Comparison of ENCODE assay signal across 26 mouse cellular contexts in genomic region chr3:88163847-88164246, GRCm38 (mm10). TPM values are rescaled to one million over a fixed set of nuclear protein-coding genes. Genes with fewer than 3 reads are reported as not detected.
DNase-seq lines count a peak whose midpoint lies in the region; ATAC-seq and TF ChIP-seq lines count a peak whose summit lies in the region.
"Had no signal": no experiment of that assay in that cellular context is flagged by ENCODE, and none has a peak within 500 bp of the region (broad histone marks: within the 10 kb centered on the region; RNA-seq: fewer than 3 reads in every experiment).

No protein-coding gene starts in this region.

- no peak for TF ChIP-seq CTCF in forebrain, postnatal 0 days (IDR thresholded peaks at IDR 0.05; ENCODE audit: low read depth)
- no peak for TF ChIP-seq CTCF in kidney, postnatal 0 days (IDR thresholded peaks at IDR 0.05; ENCODE audit: low read depth)

- DNase-seq in forebrain, embryonic 10.5 days (ENCODE audit: extremely low spot score, low spot score): no peak
- DNase-seq in forebrain, postnatal 0 days: no peak
- DNase-seq in kidney, postnatal 0 days (ENCODE audit: low spot score): no peak
- no peak for DNase-seq in kidney, postnatal 25 days
- peak; percentile 50 for DNase-seq in fat pad, adult 2 months (ENCODE audit: extremely low read depth, low read depth, low spot score)
- DNase-seq in embryo, embryonic 11 days: no peak
- DNase-seq: B cell, adult 2 months; cerebellum, adult 18-20 months; kidney, postnatal 14 days; liver, embryonic 13.5 days; lung, adult 2 months; lung, postnatal 14 days; midbrain, embryonic 14.5 days; retina, postnatal 1 day; right cerebral cortex, postnatal 25 days; spleen, adult 18-20 months; thymus, postnatal 14 days had no signal

- peaks cover 97% of the 10 kb centered on the region for H3K36me3 ChIP-seq in forebrain, embryonic 10.5 days (replicated peaks)
- H3K36me3 ChIP-seq in forebrain, postnatal 0 days (ENCODE audit: insufficient read depth): peaks cover 89% of the 10 kb centered on the region
- peaks cover 99% of the 10 kb centered on the region for H3K36me3 ChIP-seq in heart, embryonic 13.5 days
- H3K36me3 ChIP-seq in heart, embryonic 12.5 days: peaks cover 96% of the 10 kb centered on the region
- peaks cover 81% of the 10 kb centered on the region for H3K36me3 ChIP-seq in kidney, postnatal 0 days (ENCODE audit: insufficient read depth, low read length)

- H3K4me3 ChIP-seq in forebrain, embryonic 10.5 days: no peak overlapping the region
- H3K4me3 ChIP-seq in forebrain, postnatal 0 days (ENCODE audit: low read depth, low read length): no peak overlapping the region
- no peak overlapping the region for H3K4me3 ChIP-seq in heart, embryonic 13.5 days
- no peak overlapping the region for H3K4me3 ChIP-seq in heart, embryonic 12.5 days
- no peak overlapping the region for H3K4me3 ChIP-seq in kidney, postnatal 0 days (replicated peaks; ENCODE audit: low read depth, low read length)
- H3K4me3 ChIP-seq: embryonic facial prominence, embryonic 12.5 days; intestine, embryonic 15.5 days; liver, embryonic 13.5 days; neural tube, embryonic 13.5 days had no signal

- ATAC-seq in forebrain, postnatal 0 days: no peak
- ATAC-seq in heart, embryonic 13.5 days (ENCODE audit: extremely low read depth, insufficient number of reproducible peaks, low FRiP score, low TSS enrichment): no peak
- no peak for ATAC-seq in heart, embryonic 12.5 days (ENCODE audit: insufficient number of reproducible peaks, low FRiP score)
- no peak for ATAC-seq in kidney, postnatal 0 days (replicated peaks; ENCODE audit: low FRiP score, low read depth)
- ATAC-seq: hindbrain, embryonic 16.5 days; intestine, embryonic 15.5 days; Patski had no signal

- H3K9ac ChIP-seq in forebrain, postnatal 0 days: no peak overlapping the region
- H3K9ac ChIP-seq in heart, embryonic 13.5 days: 0 out of 2 replicates have a peak overlapping the region, but pooled peaks have one; percentile 12
- H3K9ac ChIP-seq in heart, embryonic 12.5 days: no peak overlapping the region
- no peak overlapping the region for H3K9ac ChIP-seq in kidney, postnatal 0 days (ENCODE audit: low read depth, low read length)
- H3K9ac ChIP-seq: embryonic facial prominence, embryonic 12.5 days; intestine, embryonic 15.5 days; liver, embryonic 13.5 days; neural tube, embryonic 13.5 days had no signal

- H3K4me1 ChIP-seq in forebrain, embryonic 10.5 days: peaks cover 26% of the 10 kb centered on the region
- H3K4me1 ChIP-seq in forebrain, postnatal 0 days (ENCODE audit: insufficient read depth): no peaks in the 10 kb centered on the region
- peaks cover 17% of the 10 kb centered on the region for H3K4me1 ChIP-seq in heart, embryonic 13.5 days
- peaks cover 5% of the 10 kb centered on the region for H3K4me1 ChIP-seq in heart, embryonic 12.5 days (replicated peaks)
- no peaks in the 10 kb centered on the region for H3K4me1 ChIP-seq in kidney, postnatal 0 days (replicated peaks; ENCODE audit: insufficient read depth, low read length)
- H3K4me1 ChIP-seq: embryonic facial prominence, embryonic 12.5 days; intestine, embryonic 15.5 days; liver, embryonic 13.5 days; neural tube, embryonic 13.5 days had no signal

- H3K4me2 ChIP-seq in forebrain, postnatal 0 days (ENCODE audit: low read depth): no peak overlapping the region
- H3K4me2 ChIP-seq in heart, embryonic 13.5 days: no peak overlapping the region
- no peak overlapping the region for H3K4me2 ChIP-seq in heart, embryonic 12.5 days
- H3K4me2 ChIP-seq in kidney, postnatal 0 days (ENCODE audit: low read length): no peak overlapping the region
- H3K4me2 ChIP-seq: embryonic facial prominence, embryonic 12.5 days; intestine, embryonic 15.5 days; liver, embryonic 13.5 days; neural tube, embryonic 13.5 days had no signal

- H3K9me3 ChIP-seq in forebrain, embryonic 10.5 days: no peaks in the 10 kb centered on the region
- H3K9me3 ChIP-seq in forebrain, postnatal 0 days (ENCODE audit: low read length): no peaks in the 10 kb centered on the region
- H3K9me3 ChIP-seq in heart, embryonic 13.5 days: no peaks in the 10 kb centered on the region
- H3K9me3 ChIP-seq in heart, embryonic 12.5 days (replicated peaks): no peaks in the 10 kb centered on the region
- H3K9me3 ChIP-seq in kidney, postnatal 0 days (replicated peaks; ENCODE audit: low read length): no peaks in the 10 kb centered on the region
- H3K9me3 ChIP-seq: embryonic facial prominence, embryonic 12.5 days; G1E; intestine, embryonic 15.5 days; liver, embryonic 13.5 days; neural tube, embryonic 13.5 days had no signal

- no peaks in the 10 kb centered on the region for H3K27me3 ChIP-seq in forebrain, embryonic 10.5 days (ENCODE audit: poor library complexity, severe bottlenecking)
- no peaks in the 10 kb centered on the region for H3K27me3 ChIP-seq in forebrain, postnatal 0 days (ENCODE audit: insufficient read depth, low read length)
- H3K27me3 ChIP-seq in heart, embryonic 13.5 days (replicated peaks): no peaks in the 10 kb centered on the region
- H3K27me3 ChIP-seq in heart, embryonic 12.5 days (replicated peaks): no peaks in the 10 kb centered on the region
- H3K27me3 ChIP-seq in kidney, postnatal 0 days (ENCODE audit: insufficient read depth, low read length): no peaks in the 10 kb centered on the region
- H3K27me3 ChIP-seq: CH12.LX; embryonic facial prominence, embryonic 12.5 days; intestine, embryonic 15.5 days; liver, embryonic 13.5 days; neural tube, embryonic 13.5 days; Patski had no signal

- H3K27ac ChIP-seq in forebrain, embryonic 10.5 days: peak overlapping the region; percentile 72
- H3K27ac ChIP-seq in forebrain, postnatal 0 days (ENCODE audit: low read depth, low read length): no peak overlapping the region
- H3K27ac ChIP-seq in heart, embryonic 13.5 days (replicated peaks): no peak overlapping the region; the same call in 1 of the 2 replicates
- no peak overlapping the region for H3K27ac ChIP-seq in heart, embryonic 12.5 days (ENCODE audit: poor library complexity, severe bottlenecking)
- peak overlapping the region; percentile 25; the same call in 1 of the 2 replicates for H3K27ac ChIP-seq in kidney, postnatal 0 days
- H3K27ac ChIP-seq: embryonic facial prominence, embryonic 12.5 days; intestine, embryonic 15.5 days; liver, embryonic 13.5 days; neural tube, embryonic 13.5 days had no signal

- WGBS in forebrain, embryonic 10.5 days: 59% methylated on average over 3 of the region's 3 CpGs
- WGBS in forebrain, postnatal 0 days: 47% methylated on average over 3 of the region's 3 CpGs
- 67% methylated on average over 3 of the region's 3 CpGs for WGBS in heart, embryonic 13.5 days
- WGBS in heart, embryonic 12.5 days: 64% methylated on average over 3 of the region's 3 CpGs
- 60% methylated on average over 3 of the region's 3 CpGs for WGBS in kidney, postnatal 0 days

RNA-seq across cellular contexts. Expression of gene Mef2d, which starts 21.7 kb away (rescaled TPM):
- 9.4 and 11.1 TPM in 2 replicates for polyA plus RNA-seq in forebrain, embryonic 10.5 days (2016; fragmentation: Nextera tagmentation; extraction: Ambion mirVana)
- 45.0 and 53.0 TPM in 2 replicates for total RNA-seq in forebrain, postnatal 0 days (2014; rRNA removed)
- 30.9 and 34.0 TPM in 2 replicates for polyA plus RNA-seq in forebrain, postnatal 0 days (2015; fragmentation: Nextera tagmentation; extraction: Ambion mirVana)
- 35.5 and 37.1 TPM in 2 replicates for polyA plus RNA-seq in heart, embryonic 13.5 days (2015; fragmentation: Nextera tagmentation; extraction: Ambion mirVana)
- 53.5 and 56.6 TPM in 2 replicates for polyA plus RNA-seq in heart, embryonic 12.5 days (2016; fragmentation: Nextera tagmentation; extraction: Ambion mirVana)
- polyA plus RNA-seq in kidney, postnatal 0 days (2015; fragmentation: Nextera tagmentation; extraction: Ambion mirVana): 14.4 and 16.2 TPM in 2 replicates

Comparison
In these comparisons a context has a peak if more than half of its experiments do, and no peak if none do; other contexts are left out.
1. H3K27ac ChIP-seq: peak in forebrain, embryonic 10.5 days (single experiment) and kidney, postnatal 0 days (single experiment); none in forebrain, postnatal 0 days (single experiment), heart, embryonic 13.5 days (single experiment) and heart, embryonic 12.5 days (single experiment).